Mouse (Mus musculus): ENCODE results near the gene Tlx3.
A peak's percentile ranks its signal among the peaks of the same experiment; 100 is the strongest.

Tlx3 gene

DNA sequence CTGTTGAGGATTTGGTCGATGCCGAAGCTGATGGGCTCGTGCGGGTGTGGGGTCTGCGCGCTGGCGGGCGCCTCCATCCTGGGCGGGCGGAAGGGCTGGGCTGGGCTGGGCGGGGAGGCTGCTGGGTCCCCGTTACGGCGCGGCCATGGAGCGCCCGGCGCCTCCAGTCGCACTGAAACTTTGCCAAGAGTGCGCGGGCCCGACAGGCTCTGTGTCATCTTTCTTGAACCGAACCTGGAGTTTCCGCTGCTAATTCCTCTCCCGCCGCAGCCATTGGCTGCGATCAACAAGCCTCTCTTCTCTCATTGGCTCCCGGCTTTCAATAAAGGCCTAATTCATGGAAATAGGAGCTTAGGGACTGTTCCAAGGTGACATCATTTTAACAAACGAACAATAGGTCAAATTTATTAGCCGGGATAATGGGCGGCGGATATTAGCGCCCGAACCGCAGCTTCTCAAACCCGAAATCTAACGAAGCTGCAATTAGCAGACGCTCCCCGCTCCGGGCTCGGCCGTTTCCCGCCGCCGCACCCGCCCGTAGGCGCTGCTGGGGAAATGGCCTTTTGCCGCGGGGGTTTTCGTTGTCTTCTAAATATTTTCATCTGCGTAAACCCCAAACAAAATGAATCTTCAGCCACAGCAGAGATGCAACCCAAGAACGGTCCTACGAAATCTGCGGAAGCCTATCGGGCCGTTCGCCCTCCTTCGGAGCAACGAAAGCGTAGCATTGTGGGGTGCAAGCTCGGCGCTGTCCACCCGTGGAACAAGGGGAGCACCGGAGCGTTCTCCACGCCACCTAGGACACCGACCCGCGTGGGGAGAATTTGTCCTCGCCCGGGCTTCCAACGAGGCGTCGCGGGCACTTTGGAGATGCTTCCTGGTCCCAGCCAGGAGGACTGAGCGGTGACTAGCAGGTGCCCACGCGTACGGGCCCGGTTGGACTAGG is at the start of gene Tlx3:
TSS of gene Tlx3 (minus strand) at position 207 of the 946 bp plus-strand sequence.
- DNase-seq, result peak; percentile 42 to 47

- no peak for DNase-seq
Observed at GRCm38 (mm10) chr11:33240295-33240694, 36.9 kb upstream of the Tlx3 start.

DNA sequence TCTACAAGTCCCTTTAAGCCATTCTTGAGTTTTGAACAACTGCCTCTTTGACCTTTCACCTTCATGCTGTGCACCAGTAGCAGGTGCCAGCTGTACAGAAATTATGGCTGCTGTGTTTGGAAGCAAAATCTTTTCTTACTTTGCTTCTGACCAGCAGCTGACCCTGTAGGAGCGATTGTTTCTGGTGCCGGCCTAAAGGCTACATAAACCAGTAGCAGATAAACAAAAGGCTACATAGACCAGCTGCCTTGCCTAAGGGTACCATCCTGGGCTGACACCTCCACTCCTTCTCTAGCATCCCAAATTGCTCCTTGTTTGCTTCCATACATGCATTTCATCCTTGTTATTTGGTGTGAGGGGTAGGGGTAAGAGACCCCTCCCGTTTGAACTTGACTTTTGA is 30.7 kb upstream of the Tlx3 start:
- no peak for DNase-seq

GRCm38 (mm10) chr11:33232056-33232455 is 28.7 kb upstream of the Tlx3 start:
- DNase-seq, result no peak

- DNase-seq, result no peak
Observed at GRCm38 (mm10) chr11:33228186-33228585, 24.8 kb upstream of the Tlx3 start.

- DNase-seq, result no peak
Observed at GRCm38 (mm10) chr11:33226516-33226915, 23.1 kb upstream of the Tlx3 start.

- peak in 1 of 2 experiments; percentile 37 for DNase-seq
Observed at GRCm38 (mm10) chr11:33221566-33222365, 18.4 kb upstream of the Tlx3 start.

GRCm38 (mm10) chr11:33220763-33221162 is 17.4 kb upstream of the Tlx3 start:
- DNase-seq, result no peak

DNA sequence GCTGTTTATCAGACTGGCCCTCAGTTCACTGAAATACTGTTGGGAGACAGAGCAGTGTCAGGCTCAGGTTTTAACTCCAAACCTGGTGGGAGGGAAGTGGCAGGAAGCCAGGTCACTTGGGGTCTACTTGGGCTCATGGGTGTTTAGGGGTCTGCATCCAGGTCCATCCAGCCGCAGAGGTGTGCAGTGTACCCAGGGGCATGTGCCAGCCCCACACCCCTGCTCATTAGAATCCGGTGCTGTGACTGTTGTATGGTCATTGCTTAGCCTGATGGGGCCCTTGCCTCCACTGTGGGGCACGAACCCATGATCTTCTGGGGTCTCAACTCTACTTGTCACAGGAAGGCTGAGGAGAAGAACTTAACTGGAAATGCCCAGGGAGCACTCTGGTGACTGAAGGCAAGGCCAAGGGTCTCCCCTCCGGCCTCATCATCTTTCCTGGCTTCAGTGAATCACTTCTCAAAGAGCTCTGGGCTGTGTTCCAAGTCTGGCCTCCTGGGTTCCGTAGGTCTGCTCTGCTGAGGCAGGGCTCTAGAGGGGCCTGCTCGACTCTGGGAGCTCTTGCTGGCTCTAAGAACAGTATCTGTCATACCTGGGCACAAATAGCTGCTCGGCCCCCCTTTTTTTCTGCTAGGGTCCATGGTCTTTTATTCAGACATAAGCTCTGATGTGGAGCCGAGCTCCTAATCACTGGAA is 14.1 kb upstream of the Tlx3 start:
- no peak for DNase-seq

DNA sequence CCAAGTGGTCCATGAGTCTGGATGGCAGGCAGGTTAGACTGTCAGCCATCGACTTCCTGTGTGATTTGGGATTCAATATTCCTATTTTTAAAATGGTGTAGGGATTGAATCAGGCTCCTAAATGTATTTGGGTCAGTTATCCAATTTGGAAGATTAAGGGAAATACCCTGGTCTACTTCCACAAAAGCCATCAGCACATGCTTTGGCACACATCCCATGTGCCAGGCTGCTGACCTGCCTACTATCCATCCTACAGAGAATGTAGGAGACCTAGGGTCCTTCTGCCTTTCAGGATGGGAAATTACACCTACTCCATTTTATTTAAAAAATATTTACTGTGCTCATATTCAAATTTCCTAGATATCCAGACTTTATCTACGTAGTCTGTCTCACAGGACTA is 4.0 kb upstream of the Tlx3 start:
- no peak for DNase-seq

DNA sequence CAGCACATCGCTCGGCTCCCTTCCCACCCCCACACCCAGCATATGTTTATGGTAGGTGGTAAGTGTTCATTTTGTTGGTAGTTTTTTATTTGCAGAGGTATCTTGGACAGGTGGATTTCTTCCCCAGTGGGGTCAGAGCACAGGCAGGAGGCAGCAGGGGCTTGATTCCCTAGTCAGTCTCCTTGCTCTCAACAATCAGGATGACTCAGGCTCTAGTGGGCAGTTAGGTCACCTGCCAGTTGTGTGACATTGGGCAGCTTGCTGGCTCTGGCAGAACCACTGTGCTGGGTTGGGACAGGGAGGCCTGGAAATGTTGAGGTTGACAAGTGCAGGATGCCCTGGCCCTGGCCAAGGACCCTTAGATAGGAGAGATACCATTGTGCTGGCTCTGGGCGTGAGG is 1.6 kb upstream of the Tlx3 start:
- DNase-seq, result no peak

DNA sequence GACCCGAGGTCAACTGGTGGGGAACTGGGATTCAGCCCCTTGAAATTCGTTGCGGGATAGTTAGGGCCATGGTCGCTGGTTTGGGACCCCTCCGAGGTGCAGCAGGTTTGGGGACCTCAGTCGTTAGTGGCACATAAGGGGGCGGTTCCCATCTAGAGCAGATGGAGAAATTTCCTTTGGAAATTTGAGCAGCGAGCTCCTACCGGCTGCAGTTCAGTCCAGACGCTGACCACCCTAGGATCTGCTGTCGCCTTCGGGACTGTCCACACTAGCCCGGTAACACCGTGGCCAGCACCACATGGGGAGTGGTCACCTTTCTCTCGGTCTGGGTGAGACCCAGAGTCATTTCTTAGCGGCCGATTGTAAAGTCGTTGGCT is 928 bp upstream of the Tlx3 start:
- DNase-seq, result no peak

DNA sequence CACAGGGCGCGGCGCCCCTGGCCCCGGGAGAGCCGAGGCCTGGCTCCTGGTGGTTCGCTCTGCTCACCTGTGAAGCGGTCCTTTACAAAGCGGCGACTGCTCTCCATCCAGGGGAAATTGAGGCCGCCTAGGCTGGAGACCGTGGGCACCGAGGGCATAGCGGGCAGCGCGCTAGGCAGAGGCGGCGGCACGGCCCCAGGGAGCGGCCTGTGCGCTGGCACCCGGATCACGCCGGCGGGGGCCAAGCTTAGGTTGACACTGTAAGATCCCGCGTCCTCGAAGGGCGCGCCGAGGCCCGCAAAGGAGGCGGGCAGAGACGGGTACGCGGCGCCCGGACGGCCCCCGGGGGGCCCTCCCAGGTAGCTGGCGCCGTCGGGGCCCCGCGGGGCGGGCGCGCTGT is 417 bp downstream of the Tlx3 start:
- no peak for DNase-seq

DNA sequence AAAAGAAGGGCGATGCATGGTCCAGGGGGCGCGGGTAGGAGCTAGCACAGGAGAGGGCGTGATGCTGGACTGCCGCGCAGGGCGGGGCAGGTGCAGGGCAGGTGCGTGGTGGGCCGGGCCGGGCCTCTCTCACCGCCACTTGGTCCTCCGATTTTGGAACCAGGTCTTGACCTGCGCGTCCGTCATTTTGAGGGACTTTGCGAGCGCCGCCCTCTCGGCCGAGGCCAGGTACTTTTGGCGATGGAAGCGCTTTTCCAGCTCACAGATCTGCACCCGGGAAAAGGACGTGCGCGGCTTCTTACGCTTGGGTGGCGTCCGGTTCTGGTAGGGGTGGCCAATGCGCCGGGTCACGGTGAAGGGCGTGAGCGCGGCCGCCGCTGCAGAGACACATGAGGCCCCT is 1.1 kb downstream of the Tlx3 start:
- DNase-seq, result no peak

DNA sequence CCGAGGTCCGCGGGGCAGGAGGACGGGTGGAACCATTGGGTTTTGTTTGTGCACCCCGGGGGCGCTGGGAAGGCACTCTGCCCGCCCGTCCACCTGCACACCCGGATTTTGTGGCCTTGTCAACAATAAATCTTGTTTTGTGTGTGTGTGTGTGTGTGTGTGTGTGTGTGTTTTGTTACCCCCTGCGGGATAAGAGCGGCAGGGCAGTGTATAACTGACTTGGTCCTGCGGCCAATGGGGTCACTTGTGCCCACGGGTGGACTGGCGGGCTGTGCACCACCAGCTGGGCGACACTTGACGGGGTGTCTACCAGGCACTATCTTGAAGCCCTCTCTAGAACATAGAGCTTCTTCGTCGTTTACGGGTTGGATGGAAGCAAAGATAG is 1.8 kb downstream of the Tlx3 start:
- no peak for DNase-seq

DNA sequence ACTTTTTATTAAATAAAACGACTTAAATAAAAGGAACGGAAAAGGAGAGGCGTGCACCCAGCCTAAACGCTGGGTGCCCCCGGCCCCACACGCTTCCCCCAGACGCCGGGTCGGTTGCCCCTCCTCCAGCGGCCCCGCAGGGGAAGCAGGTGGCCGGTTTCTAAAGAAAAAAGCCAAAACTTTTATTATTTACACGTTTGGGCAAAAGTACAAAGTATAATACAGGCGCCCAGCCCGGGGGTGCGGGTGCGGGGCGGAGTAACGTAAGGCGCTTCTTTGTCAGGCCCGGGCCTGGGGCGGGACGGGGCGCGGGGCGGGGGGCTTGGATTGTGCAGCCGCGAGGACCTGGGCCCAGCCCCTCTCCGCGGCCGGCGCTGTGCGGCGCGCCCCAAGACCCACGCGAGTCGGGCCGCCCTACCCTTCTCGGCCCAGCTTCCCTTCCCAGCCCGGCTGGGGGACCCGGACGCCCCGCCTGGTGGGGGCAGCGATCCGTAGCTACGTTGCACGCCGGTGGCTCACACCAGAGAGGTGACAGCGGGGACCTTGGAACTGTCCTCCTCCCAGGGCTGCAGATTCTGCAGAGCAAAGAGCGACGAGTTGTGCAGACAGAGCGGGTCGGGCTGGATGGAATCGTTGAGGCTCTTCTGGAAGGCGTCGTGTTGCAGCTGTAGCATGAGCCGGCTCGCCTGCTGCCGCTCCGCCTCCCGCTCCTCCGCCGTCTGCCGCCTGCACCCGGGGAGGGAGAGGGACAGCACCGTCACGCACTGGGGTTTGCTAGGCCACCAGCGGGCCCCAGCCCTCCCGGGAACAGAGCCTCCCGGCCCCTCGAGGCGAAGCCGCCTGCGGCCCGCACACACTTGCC is 2.4 kb downstream of the Tlx3 start:
- DNase-seq, result peak; percentile 39 to 59

DNA sequence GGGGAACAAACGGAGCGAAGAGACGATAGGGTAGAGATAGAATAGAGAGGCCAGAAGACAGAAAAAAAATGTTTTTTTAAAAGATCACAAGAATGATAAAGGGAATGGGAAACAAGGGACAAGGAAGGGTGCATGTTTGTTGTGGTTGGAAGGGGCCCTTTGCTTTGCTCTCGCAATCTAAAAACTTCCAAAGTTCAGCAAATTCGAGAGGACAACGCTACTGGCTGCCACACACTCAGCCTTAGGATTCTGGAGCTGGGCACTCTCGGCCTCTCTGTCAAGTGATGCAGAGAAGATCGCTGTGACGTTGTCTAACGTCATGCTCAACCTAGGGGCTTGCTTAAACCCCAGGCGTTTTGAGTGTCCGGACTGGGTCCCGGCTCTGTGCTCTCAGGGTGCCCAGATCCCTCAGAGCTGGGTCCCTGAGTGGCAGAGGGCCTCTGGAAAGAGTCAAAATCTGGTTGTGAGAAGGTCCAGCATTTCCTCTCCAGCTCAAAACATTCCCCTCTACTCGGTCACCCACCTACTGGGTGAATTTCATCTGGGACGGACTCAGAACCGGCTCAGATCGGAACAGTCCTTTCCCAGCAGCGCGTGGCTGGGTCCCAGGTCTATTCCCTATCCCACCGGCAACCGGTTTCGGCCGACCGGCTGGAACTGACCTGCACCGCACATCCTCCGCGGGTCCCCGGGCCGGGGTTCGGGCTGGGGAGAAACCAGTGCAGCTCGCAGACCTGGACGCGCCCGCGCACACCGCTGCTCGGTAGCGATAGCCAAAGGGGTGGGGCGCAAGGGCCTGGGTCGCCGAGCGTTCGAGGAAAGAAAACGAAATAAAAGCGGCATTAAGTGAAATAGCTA is 3.3 kb downstream of the Tlx3 start:
- no peak for DNase-seq

- no peak for DNase-seq
Observed at GRCm38 (mm10) chr11:33199117-33199514, 4.3 kb downstream of the Tlx3 start.

- DNase-seq, result no peak
Observed at GRCm38 (mm10) chr11:33198351-33199116, 4.9 kb downstream of the Tlx3 start.

- no peak for DNase-seq
Observed at GRCm38 (mm10) chr11:33197673-33198072, 5.7 kb downstream of the Tlx3 start.

- DNase-seq, result no peak
Observed at GRCm38 (mm10) chr11:33197133-33197514, 6.3 kb downstream of the Tlx3 start.

All from lung, postnatal 4 days (tissue).